Mouse (Mus musculus) forebrain, embryonic 14.5 days (tissue): ENCODE data around the gene Esrrb. TPM values are rescaled to one million over a fixed set of nuclear protein-coding genes. Genes with fewer than 3 reads are reported as not detected.

ENCODE experiments used
- ATAC-seq: fragments of 200-750 bp; cut with Nextera tagmentation; 2 replicates; pipeline ENCODE4 v1.8.0; 2017; ENCODE audit warnings: mild to moderate bottlenecking, moderate library complexity
- DNase-seq: peaks from one replicate; pipeline ENCODE4 v3.0.0-alpha.2; 2015; ENCODE audit warnings: low spot score
- H3K27ac ChIP-seq: fragments of 300-500 bp; sonication (generic); 2 replicates; pipeline ENCODE4 v1.5.1; 2014; ENCODE audit warnings: low read depth, mild to moderate bottlenecking, control low read depth, low read length, moderate library complexity
- H3K27me3 ChIP-seq: fragments of 300-500 bp; sonication (generic); replicated peaks from 2 replicates; pipeline ENCODE4 v1.6.1; 2014; ENCODE audit warnings: low read length, control low read depth, mixed read lengths; ENCODE audit not compliant: control insufficient read depth, insufficient read depth
- H3K36me3 ChIP-seq: fragments of 300-500 bp; sonication (generic); 2 replicates; pipeline ENCODE4 v1.6.1; 2014; ENCODE audit warnings: low read length, control low read depth; ENCODE audit not compliant: control insufficient read depth, insufficient read depth
- H3K4me1 ChIP-seq: fragments of 300-500 bp; sonication (generic); 2 replicates; pipeline ENCODE4 v1.6.1; 2014; ENCODE audit warnings: antibody characterized with exemption, low read length, control low read depth; ENCODE audit not compliant: control insufficient read depth, insufficient read depth
- H3K4me2 ChIP-seq: fragments of 300-500 bp; sonication (generic); 2 replicates; pipeline ENCODE4 v1.6.1; 2014; ENCODE audit warnings: mild to moderate bottlenecking, control low read depth, low read length
- H3K4me3 ChIP-seq: fragments of 300-500 bp; sonication (generic); 2 replicates; pipeline ENCODE4 v1.5.1; 2014; ENCODE audit warnings: low read depth, low read length, control low read depth
- H3K9ac ChIP-seq: fragments of 300-500 bp; sonication (generic); 2 replicates; pipeline ENCODE4 v1.6.1; 2014; ENCODE audit warnings: mild to moderate bottlenecking, low read length, control low read depth, moderate library complexity
- H3K9me3 ChIP-seq: fragments of 300-500 bp; sonication (generic); replicated peaks from 2 replicates; pipeline ENCODE4 v1.6.1; 2016; ENCODE audit warnings: low read length, control low read depth, mixed read lengths; ENCODE audit not compliant: control insufficient read depth
- WGBS: fragments of 180-500 bp; shearing (Covaris S2); extraction: QIAGEN DNeasy Blood & Tissue Kit; methylation state at CpG from one replicate; pipeline ENCODE4 v1.1.7; 2014; 5-methylcytosine and 5-hydroxymethylcytosine counted together
- polyA plus RNA-seq: library from polyadenylated mRNA; unstranded; fragments of >200 nt; fragmentation: Nextera tagmentation; extraction: Ambion mirVana; gene quantifications from 2 replicates; pipeline ENCODE4 v1.2.1, GENCODE M21; 2014

The Esrrb gene
- polyA plus RNA-seq, 1 experiment from 2014 or later, result 0.32 TPM

DNA sequence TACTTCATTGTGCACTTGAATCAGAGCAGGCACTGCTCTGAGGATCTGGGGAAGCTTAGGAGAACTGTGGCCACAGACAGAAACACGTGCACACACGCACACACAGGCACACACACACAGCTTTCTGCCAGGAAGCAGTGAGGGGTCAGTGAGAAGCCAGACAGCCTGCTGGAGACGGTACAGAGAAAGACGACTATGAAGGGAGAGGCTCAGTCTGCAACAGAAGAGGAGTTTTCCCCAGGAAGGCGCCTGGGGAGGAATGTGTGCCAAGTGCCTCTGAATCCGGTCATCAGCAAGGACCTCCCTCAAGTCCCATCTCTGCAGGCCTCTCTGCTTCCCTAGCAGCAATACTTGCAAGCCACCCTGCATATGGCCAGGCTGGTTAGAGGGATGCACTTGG is 1.5 kb upstream of the Esrrb start:
- DNase-seq (no peak), ATAC-seq (no peak)
- no peak overlapping the region for H3K4me3 ChIP-seq
- no peak overlapping the region for H3K27ac ChIP-seq
- no peaks in the 10 kb centered on the region for H3K9me3 ChIP-seq
- 79% methylated on average over 6 of the region's 6 CpGs for WGBS
- H3K27me3 ChIP-seq, result no peaks in the 10 kb centered on the region
- H3K4me1 ChIP-seq, result peaks cover 14% of the 10 kb centered on the region
- H3K4me2 ChIP-seq, result no peak overlapping the region
- no peak overlapping the region for H3K9ac ChIP-seq
- H3K36me3 ChIP-seq, result no peaks in the 10 kb centered on the region

GRCm38 (mm10) chr12:86359873-86360272 is 1.0 kb upstream of the Esrrb start:
- H3K9ac ChIP-seq, result no peak overlapping the region
- WGBS, result 79% methylated on average over 8 of the region's 8 CpGs

DNA sequence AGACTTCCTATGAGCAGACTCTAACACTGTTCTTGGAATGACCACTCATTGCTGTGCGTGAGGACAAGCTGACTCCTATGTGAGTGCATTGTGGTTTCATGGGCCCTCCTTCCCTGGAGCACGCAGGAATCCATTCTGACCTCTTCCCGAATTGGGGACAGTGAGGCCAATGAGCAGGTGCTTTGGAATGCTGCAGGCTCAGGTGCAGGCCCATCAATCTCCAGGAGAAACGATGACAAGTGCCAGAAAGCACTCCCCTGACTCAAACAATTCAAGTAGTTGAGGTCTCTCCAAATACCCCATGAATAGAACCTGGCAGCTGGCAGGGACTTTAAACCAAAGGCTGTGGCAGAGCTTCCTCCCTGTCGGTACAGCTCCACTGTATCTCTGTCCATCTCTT is 3.4 kb downstream of the Esrrb start:
- Histone ChIP-seq H3K9ac (no peak overlapping the region), H3K4me1 (peaks cover 26% of the 10 kb centered on the region), H3K9me3 (no peaks in the 10 kb centered on the region), H3K27me3 (no peaks in the 10 kb centered on the region), H3K36me3 (no peaks in the 10 kb centered on the region), H3K27ac (no peak overlapping the region), H3K4me2 (no peak overlapping the region), H3K4me3 (no peak overlapping the region)
- peak; percentile 42; the same call in 1 of the 2 replicates for ATAC-seq
- peak; percentile 30 for DNase-seq
- 5% methylated on average over 5 of the region's 5 CpGs for WGBS

More at GRCm38 (mm10) chr12:86359873-86360272, 1.0 kb upstream of the Esrrb start:
- H3K4me3 ChIP-seq, result no peak overlapping the region
- no peaks in the 10 kb centered on the region for H3K9me3 ChIP-seq
- no peak overlapping the region for H3K4me2 ChIP-seq
- no peaks in the 10 kb centered on the region for H3K36me3 ChIP-seq
- no peak overlapping the region for H3K27ac ChIP-seq
- H3K27me3 ChIP-seq, result no peaks in the 10 kb centered on the region
- ATAC-seq, result no peak
- H3K4me1 ChIP-seq, result peaks cover 19% of the 10 kb centered on the region
- DNase-seq, result no peak

- Histone ChIP-seq H3K4me2 (no peak overlapping the region), H3K27me3 (no peaks in the 10 kb centered on the region), H3K27ac (no peak overlapping the region), H3K36me3 (no peaks in the 10 kb centered on the region), H3K9me3 (no peaks in the 10 kb centered on the region), H3K9ac (no peak overlapping the region), H3K4me3 (no peak overlapping the region), H3K4me1 (peaks cover 26% of the 10 kb centered on the region)
- WGBS, result 5% methylated on average over 5 of the region's 5 CpGs
- DNase-seq, result peak; percentile 52
- ATAC-seq, result no peak
These were observed 3.8 kb downstream of the Esrrb start for GRCm38 (mm10) chr12:86364756-86365155.

DNA sequence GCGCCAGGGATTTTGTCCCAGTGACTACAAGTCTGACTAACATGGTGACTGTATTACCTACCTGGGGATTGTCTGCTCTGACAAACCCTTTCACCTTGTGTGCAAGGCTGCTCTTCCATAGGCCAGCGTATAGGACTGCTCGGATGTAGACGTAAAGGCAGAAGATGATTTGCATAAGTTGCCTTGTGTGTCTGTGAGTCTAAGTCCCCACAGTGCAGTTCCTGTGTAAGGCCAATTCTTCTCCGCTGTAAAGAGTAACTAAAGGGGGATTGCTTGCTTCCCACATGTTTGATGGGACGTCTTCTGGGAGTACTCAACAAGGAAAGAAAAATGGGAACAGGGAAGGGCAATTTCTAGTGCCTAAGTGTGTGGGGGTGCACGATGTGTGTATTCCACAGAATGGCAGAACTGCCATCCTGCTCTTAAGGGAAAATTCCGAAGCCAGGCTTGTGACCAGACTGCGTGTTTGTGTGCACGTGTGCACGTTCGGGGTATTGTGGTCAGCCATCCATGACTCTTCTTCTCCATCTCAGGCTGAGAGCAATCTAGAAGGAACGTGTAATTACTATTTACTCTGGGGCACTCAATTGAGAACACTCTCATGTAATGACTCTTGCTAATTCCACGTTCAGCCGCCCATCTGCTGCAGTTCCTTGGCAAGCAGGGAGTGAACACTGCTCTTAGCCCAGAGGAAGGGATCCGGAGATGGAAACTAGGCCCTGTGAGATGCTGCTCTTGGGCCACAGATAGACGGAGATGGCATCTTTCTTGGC is 9.9 kb downstream of the Esrrb start:
- peak; percentile 48 for DNase-seq
- H3K27ac ChIP-seq, result peak overlapping the region; percentile 30; the same call in 1 of the 2 replicates
- 75% methylated on average over 17 of the region's 17 CpGs for WGBS

DNA sequence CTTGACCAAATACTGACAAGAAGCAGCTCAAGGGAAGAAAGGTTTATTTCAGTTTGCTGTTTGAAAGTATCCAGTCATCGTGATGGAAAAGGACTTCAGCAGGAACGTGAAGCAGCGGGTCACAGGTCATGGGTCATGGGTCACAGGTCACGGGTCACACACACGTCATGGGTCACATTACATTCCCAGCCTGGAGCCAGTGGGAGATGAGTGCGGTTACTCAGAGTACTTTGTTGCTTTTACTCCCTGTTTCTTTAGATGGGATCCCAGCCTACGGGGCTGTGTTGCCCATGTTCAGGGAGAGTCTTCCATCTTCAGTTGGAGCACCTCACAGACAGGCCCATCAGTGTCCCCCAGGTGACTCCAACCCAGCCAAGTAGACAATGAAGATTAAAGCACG is 13.4 kb downstream of the Esrrb start:
- Histone ChIP-seq H3K9ac (no peak overlapping the region), H3K27me3 (no peaks in the 10 kb centered on the region), H3K4me2 (no peak overlapping the region), H3K4me3 (no peak overlapping the region), H3K4me1 (peaks cover 1% of the 10 kb centered on the region), H3K27ac (no peak overlapping the region), H3K36me3 (no peaks in the 10 kb centered on the region), H3K9me3 (no peaks in the 10 kb centered on the region)
- DNase-seq (no peak), ATAC-seq (no peak)
- WGBS, result 84% methylated on average over 8 of the region's 8 CpGs

More for the DNA sequence above, 9.9 kb downstream of the Esrrb start:
- ATAC-seq, result no peak
- Histone ChIP-seq H3K4me1 (no peaks in the 10 kb centered on the region), H3K4me3 (no peak overlapping the region), H3K4me2 (no peak overlapping the region), H3K9me3 (no peaks in the 10 kb centered on the region), H3K9ac (no peak overlapping the region), H3K27me3 (no peaks in the 10 kb centered on the region), H3K36me3 (no peaks in the 10 kb centered on the region)

DNA sequence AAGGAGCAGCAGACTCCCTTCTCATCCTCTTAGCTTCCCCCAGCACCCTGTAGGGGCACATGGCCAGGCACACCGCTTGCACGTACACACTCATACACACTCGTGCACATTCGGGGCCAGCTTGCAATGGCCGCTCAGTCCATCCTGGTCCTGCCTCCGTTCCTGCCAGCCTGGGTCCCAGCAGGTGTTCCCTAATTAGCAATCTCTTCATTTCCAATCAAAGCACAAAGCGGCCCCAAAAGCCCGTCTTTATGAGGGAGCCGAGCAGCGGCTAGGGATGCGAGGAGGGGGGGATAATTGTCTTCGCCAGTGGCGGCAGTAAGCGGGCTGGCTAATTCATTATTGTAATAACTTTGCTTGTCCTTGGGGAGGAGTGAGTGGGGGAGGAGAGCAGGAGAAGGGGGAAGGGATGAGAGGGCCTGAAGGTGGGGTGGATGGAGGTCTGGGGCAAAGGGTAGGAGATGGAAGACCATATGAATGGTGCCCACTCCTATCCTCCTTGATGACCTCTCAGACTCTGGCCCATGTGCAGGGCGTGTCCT is 18.8 kb downstream of the Esrrb start:
- 2% methylated on average over 15 of the region's 15 CpGs for WGBS

DNA sequence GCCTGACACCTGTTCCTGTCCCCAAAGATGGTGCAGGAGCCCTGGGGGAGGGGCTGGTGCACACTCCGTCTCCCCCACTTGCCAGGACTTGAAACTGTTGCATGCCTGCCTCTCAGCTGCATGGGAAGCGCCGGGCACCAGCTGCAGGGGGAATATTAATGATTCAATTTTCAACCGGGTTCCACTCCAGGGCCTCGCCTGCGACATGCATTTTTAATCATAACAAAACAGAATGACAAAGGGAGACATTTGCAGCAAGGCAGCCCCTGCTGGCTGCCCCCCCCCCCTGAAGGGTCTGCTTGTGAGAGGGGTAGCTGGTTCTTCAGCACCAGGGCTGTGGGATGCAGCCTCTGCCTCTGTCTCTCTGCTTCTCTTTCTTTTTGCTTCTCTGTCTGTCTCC is 22.9 kb downstream of the Esrrb start:
- peak overlapping the region; percentile 21; the same call in 1 of the 2 replicates for H3K27ac ChIP-seq
- peak; percentile 71 for DNase-seq
- H3K9me3 ChIP-seq, result no peaks in the 10 kb centered on the region
- H3K27me3 ChIP-seq, result no peaks in the 10 kb centered on the region
- 5% methylated on average over 6 of the region's 6 CpGs for WGBS
- H3K4me1 ChIP-seq, result peaks cover 17% of the 10 kb centered on the region
- no peaks in the 10 kb centered on the region for H3K36me3 ChIP-seq
- H3K9ac ChIP-seq, result no peak overlapping the region
- H3K4me2 ChIP-seq, result no peak overlapping the region
- ATAC-seq, result peak; percentile 60
- H3K4me3 ChIP-seq, result no peak overlapping the region

More for the DNA sequence above, 18.8 kb downstream of the Esrrb start:
- Histone ChIP-seq H3K4me3 (no peak overlapping the region), H3K9me3 (no peaks in the 10 kb centered on the region), H3K27me3 (no peaks in the 10 kb centered on the region), H3K4me2 (peak overlapping the region; percentile 26), H3K36me3 (no peaks in the 10 kb centered on the region), H3K4me1 (peaks cover 15% of the 10 kb centered on the region), H3K9ac (peak overlapping the region; percentile 2; the same call in 1 of the 2 replicates), H3K27ac (0 out of 2 replicates have a peak overlapping the region, but pooled peaks have one; percentile 2)
- ATAC-seq (peak; percentile 81), DNase-seq (peak; percentile 81)
